Mouse (Mus musculus): ENCODE measurements at regions not wholly inside any gene's neighbourhood (a gene's known extent, or its start where the extent isn't known, plus 50 kb on each side); places are given as distances from the start of the nearest gene placed in this dataset.

DNA sequence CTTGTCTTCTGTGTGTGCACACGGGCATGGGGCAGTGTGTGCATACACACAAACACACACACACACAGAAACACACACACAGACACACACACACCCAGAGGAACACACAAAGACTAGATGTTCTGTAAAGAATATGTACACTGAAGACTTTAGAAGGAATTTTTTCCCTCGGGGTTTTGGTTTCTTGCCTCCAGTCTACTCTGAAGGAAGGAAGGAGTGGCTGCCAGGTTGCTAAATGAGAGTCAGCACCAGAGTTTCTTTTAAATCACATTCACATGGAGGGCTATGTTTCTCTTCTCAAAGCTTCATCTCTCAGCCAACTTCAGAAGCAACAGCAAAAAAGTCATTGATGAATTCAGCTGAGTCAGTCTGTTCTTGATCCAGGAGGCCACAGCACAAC is 61.8 kb upstream of the Irf2bp2 start:
- DNase-seq = no peak

DNA sequence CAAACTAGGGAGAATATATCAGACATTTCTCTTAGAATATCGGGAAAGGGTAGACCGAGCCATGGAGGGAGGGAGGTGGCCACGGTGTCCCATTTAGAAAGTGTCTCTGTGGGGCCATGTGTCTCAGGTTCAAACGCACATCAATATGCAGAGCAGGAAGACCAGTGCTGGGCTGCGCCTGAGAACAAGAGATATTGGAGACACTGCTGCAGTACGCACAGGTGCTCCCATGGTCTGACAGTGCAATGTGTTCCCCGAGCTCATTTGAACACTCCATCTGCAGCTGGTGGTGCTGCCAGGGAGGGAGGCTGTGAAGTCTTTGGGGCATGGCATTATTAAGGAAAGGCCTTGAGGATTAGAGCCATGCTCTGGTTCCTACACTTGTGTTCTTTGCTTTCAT is 60.6 kb upstream of the Irf2bp2 start:
- DNase-seq = no peak

DNA sequence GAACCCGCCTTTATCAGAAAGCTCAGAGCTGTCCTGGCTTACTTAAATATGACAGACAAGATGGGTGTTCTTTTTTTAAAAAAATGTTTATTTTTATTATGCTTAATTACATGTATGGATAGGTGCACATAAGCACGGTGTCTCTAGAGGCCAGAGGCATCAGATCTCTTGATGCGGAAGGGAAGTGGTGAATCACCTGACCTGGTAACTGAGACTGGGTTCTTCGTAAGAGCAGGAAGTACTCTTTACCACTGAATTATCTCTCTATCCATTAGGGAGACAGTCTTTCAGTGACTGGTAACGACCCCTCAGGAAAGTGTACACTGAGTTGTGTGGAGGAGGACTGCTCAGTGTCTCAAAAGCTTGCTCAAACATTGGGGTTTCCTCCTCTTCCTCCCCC is 58.4 kb upstream of the Irf2bp2 start:
- DNase-seq = no peak

DNA sequence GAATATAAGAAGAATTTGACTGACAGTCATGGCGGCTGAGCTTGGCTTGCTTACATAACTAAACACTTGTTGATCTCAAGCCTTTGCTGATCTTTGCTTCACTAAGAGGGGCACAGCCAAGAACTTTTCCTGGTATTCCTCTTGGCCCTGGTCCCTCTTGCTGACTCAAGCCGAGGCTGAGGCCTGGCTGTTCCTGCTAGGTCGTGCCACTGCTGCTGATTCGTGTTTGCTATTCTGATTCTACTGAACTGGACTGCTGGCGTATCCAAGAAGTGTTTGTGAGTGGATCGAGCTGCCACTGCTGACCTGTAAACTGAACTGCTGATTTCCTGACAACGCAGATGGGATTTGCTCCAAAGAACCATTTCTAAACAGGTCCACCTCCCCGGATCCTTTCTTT is 57.2 kb upstream of the Irf2bp2 start:
- no peak for DNase-seq

DNA sequence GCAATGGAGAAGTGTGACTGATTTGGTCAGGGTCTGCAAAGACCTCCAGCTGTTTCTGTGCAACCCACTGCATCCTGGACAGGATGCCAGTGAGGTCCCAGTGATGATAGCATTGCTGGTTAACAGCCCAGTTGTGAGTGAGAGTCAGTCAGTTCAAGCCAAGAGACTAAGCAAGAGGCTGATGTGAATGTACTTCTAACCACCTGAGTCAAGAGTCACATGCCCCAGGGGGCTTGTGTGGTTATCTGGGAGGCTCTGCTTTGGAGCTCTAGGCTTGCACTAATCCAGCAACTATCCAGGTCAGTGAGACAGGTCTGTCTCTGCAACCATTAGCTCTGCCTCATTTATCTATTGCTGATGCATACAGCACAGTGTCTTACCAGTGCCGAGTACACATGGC is 55.5 kb upstream of the Irf2bp2 start:
- no peak for DNase-seq

DNA sequence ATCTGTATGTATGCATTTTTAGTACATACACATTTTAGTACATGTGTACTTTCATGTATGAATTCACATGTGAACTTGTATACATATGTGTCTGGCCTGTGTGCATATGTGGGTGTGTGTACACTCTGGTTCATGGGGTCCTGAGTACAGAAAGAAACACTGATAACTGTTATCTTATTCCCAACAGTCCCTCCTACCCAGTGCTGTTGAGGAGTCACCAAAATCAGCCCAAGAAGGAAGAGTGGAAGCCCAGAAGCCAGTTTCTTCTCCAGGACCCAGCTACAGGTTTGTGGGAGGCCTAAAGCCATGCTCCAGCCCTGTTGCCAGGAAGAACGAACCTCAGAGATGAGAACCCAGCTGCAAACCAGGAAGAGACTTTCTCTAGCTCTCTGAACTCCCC is 53.6 kb upstream of the Irf2bp2 start:
- peak; percentile 81 for DNase-seq

DNA sequence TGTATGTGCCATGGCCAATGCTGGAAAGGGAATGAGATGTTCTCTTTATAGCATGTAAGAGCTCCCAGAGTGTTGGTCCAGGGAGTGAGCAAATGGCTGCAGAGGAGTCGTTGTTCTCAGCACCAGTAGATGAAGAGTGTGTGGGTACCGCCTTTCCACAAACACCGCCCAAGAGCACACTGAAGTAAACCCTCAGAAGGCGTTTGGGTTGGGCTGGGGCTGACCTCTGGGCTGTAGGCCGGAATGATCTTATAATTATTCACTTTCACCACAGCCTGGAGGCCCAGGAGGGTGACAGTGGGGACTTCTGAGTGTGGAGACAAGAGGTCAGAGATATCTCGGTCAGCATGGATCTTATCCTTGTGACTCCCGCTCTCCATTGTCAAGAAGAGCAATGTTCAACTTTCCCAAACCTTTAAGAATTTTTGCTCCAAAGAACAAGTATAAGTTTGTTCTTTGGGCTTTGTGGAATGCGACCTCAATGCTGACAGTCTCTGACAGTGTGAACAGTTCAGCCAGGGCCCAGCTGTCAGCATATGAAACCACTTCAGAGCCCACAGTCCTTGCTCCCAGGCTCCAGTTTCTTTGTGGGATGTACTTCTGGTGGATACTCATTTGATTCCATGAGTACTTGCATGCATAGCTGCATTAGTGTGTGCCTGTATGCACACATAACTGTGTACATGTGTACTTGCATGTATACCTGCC is 53.0 kb upstream of the Irf2bp2 start:
- peak; percentile 84 for DNase-seq

DNA sequence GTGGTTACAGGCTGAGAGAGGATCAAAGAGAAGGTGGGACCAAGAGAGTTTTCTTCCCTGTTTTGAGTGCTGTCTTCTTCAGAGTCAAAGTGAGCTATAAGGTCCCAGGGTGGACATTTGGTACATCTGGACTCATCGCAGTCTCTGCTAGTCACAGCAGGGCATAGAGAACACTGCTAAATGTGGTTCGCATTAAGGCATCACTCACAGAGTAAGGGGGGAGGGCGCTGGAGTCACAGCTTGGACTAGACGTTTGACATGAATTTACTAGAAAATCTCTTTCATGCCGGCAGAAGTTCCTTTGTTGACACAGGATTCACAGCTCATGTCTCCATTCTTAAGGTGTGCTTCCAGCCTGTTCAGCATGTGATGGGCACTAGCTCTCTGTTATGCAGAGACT is 50.4 kb upstream of the Irf2bp2 start:
- DNase-seq = no peak

Data from heart, adult 11 months (tissue).